Mouse (Mus musculus) gastrocnemius, postnatal 4 days (tissue): ENCODE results near the gene Plcb3. TPM values are rescaled to one million over a fixed set of nuclear protein-coding genes. Genes with fewer than 3 reads are reported as not detected.
A peak's percentile ranks its signal among the peaks of the same experiment; 100 is the strongest.

ENCODE experiments used
- DNase-seq, 2 experiments: peaks; one replicate each; pipeline ENCODE4 v3.0.0; 2021 to 2022; ENCODE audit warnings: low spot score in 2 of 2, mixed read lengths in 2 of 2
- microRNA-seq: library from miRNA; unstranded; fragments of <30 nt; microRNA quantifications from one replicate; pipeline ENCODE4 v1.2.0, GENCODE M21; 2021
- total RNA-seq, 2 experiments: library from RNA; stranded (reverse); gene quantifications; 2 replicates each; pipeline ENCODE4 v1.2.3; 2021

The Plcb3 gene
- total RNA-seq, 2 experiments from 2014 or later = 22.2 to 23.9 TPM

DNA sequence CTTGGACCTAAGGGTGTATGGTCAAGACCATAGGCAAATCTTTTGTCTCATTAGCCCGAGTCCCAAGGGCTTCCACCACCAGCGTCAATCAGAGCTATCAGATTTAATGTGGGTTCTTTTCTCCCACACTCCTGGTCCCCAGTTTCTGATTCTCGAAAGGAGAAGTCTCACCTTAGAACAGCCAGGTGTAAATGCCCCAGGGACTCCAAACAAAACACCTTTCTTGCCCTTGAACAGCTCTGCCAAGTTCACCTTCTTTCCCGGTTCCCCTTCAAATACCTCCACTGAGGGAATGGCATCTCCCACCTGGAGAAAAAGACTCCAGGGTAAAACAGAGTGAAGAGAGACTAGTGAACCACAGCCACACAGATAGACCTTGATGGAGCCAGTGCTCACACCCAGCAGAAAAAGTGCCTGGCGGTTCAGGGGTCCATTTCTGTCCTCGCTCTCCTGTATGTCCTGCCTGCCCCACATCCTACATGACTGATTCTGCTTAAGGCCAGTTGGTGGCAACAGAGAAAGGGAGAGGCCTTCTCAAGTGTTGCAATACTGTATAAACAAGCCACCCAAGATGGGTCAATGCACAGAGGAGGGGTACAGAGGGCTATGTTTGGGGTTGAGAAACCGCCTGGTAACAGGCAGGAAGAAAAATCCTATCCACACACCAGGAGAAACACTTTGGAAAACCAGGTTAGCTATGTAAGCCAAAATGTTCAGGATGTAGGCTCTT, 68.3 kb downstream of the Plcb3 start:
- no peak for DNase-seq

DNA sequence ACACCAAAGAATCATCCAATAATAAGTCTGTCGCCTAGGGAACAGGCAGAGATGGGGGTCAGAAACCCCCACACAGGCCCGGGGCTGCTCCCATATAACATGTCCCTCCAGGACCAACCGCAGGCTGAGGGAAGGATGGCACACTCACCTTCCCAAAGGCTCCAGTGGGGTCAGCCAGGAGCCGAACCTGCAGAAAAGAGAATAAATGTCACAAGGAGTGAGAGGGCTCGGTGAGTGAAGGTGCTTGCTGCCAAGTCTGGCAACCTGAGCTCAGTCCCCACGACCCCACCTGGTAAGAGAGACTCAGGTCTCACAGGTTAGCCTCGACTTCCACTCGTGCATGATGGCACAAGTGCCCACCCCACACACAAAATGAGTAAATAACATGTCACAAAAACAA, 69.2 kb downstream of the Plcb3 start:
- no peak for DNase-seq

DNA sequence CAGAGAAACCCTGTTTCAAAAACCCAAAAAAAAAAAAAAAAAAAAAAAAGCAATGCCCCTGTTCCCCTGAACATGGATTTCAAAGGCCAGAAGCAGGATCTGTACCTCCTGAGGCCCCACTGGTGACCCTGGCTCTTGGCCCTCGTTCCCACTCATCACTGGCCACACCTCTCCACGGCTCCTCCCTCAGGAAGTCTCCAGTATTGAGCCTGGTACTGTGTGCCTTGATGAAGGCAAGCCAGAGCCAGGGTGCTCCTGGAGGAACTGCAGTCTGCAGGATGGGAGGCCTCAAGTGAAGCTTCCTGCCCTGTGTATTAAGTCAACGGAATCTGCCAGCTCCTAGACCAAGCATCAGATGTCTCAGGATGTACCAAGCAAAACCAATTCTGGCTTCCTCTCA, 70.1 kb downstream of the Plcb3 start:
- no peak for DNase-seq

DNA sequence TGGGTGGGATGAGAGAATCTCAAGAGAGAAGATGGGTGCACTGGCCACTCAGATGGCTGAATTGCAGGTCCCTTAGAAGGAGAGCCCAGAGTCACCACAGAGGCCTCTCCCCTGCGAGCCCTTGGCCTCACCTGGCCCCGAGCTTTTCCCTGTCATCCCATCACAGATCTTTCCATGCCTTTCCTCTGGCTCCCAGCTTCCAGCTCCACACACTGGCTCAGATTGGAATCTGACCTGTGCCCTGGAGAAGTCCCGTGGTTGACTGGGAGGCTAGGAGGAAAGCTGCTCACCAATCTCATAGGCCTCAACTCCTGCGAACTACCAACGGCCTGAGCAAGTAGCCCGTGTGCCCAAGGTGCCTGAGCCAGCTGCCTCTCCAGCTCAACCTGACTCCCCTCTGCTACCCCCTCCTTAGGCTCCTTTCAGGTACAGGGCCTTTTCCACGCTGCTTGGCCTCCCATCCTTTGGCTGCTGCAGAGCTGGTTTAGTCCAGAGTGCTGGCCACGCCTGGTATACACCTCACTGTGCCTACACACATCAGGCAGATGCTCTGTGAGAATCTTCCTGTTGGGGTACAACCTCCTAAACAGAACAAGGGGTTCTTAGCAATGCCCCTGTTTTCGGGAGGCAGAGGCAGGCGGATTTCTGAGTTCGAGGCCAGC, 70.6 kb downstream of the Plcb3 start:
- DNase-seq = no peak

DNA sequence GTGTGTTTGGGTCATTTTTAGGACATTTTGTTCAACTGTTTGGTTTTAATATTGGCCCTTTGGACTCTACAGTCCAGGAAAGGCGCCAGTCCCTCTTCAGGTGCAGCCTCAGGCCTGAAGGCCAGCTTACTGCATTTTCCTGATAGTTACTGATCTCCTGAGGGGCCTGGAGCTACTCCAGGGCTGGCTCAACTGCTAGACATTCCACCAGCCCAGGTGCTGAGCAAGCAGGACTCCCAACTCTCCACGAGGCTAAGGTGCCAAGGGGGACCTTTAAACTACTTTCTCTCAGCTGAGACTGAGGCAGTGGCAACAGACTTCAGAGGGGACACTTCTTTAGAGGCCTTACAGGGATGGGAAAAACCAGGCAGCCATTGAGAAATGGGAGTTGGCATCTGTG, 71.4 kb downstream of the Plcb3 start:
- DNase-seq = no peak

DNA sequence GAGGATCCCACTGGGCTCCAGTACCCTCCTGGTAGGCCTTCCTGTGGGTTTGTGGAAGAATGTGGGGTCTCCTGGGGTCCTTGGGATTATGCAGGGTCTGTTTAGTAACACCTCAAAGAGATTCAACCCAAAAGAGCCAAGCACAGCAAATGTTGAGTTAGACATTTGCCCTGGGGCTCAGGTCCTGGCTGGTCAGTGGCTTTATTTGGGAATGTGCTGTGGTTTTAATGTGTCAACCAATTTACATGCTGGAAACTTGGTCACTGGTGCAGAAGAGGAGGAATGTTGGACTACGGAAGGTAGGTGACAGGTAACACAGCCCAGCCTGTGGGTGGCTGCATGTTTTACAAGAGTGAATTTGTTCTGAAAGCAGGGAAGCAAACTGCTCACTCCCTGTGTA, 73.2 kb downstream of the Plcb3 start:
- DNase-seq = no peak

Small RNA genes lying within 50 kb of the gene (microRNA-seq; reads per million reads assigned to microRNA genes)
- gene Mir6990 = 2.1 reads per million, percentile 2 among the genes with 10 or more reads in this experiment

Other genes with a start within 250 kb of the Plcb3 start
- 10 to 100 TPM; 17.8 to 18.7 TPM for gene Rps6ka4, start 135.8 kb downstream of the Plcb3 start, total RNA-seq
- 1 to 10 TPM; 1.3 to 2.9 TPM for gene Ccdc88b, start 118.3 kb downstream of the Plcb3 start, total RNA-seq
- 10 to 100 TPM; 54.7 to 56.4 TPM for gene Trmt112, start 66.8 kb downstream of the Plcb3 start, total RNA-seq
- gene Prdx5, start 66.4 kb downstream of the Plcb3 start, total RNA-seq = 100 to 1,000 TPM; 137 to 142 TPM
- 10 to 100 TPM; 44.1 to 44.7 TPM for gene Esrra, start 54.7 kb downstream of the Plcb3 start, total RNA-seq
- not detected for gene Catsperz, start 51.1 kb downstream of the Plcb3 start, total RNA-seq
- under 1 TPM in 1 of 2 experiments, not detected in 1; 0.39 TPM for gene Kcnk4, start 42.0 kb downstream of the Plcb3 start, total RNA-seq
- 10 to 100 TPM; 31.6 to 34.4 TPM for gene Bad, start 34.6 kb downstream of the Plcb3 start, total RNA-seq
- 10 to 100 TPM; 13.7 to 14.4 TPM for gene Gpr137, start 34.0 kb downstream of the Plcb3 start, total RNA-seq
- gene Ppp1r14b, start 1.5 kb downstream of the Plcb3 start, total RNA-seq = 100 to 1,000 TPM; 364 to 392 TPM
- gene Fkbp2, start 4.0 kb upstream of the Plcb3 start, total RNA-seq = 10 to 100 TPM; 25.3 to 28.6 TPM
- gene Vegfb, start 11.2 kb upstream of the Plcb3 start, total RNA-seq = 10 to 100 TPM; 68.0 to 73.0 TPM
- 10 to 100 TPM; 32.3 to 34.2 TPM for gene Dnajc4, start 16.1 kb upstream of the Plcb3 start, total RNA-seq
- 10 to 100 TPM; 17.1 to 23.6 TPM for gene Nudt22, start 19.6 kb upstream of the Plcb3 start, total RNA-seq
- gene Trpt1, start 19.7 kb upstream of the Plcb3 start, total RNA-seq = 10 to 100 TPM; 18.4 to 19.5 TPM
- 1 to 10 TPM; 5.3 to 5.4 TPM for gene Fermt3, start 43.0 kb upstream of the Plcb3 start, total RNA-seq
- gene Stip1, start 63.5 kb upstream of the Plcb3 start, total RNA-seq = 100 to 1,000 TPM; 122 to 129 TPM
- gene Macrod1, start 80.3 kb upstream of the Plcb3 start, total RNA-seq = 100 to 1,000 TPM; 233 to 237 TPM
- gene Flrt1, start 129.3 kb upstream of the Plcb3 start, total RNA-seq = 1 to 10 TPM in 1 of 2 experiments, under 1 TPM in 1; 0.91 to 1.4 TPM
- gene Otub1, start 229.8 kb upstream of the Plcb3 start, total RNA-seq = 10 to 100 TPM; 73.9 to 79.3 TPM
- 100 to 1,000 TPM; 437 to 448 TPM for gene Cox8a, start 241.1 kb upstream of the Plcb3 start, total RNA-seq